Mouse (Mus musculus) embryo, embryonic 10 days (tissue): ENCODE data around the gene Donson.

ENCODE experiments used
- DNase-seq: peaks from one replicate; pipeline ENCODE4 v3.0.0-alpha.2; 2015; ENCODE audit warnings: low spot score

Donson gene

DNA sequence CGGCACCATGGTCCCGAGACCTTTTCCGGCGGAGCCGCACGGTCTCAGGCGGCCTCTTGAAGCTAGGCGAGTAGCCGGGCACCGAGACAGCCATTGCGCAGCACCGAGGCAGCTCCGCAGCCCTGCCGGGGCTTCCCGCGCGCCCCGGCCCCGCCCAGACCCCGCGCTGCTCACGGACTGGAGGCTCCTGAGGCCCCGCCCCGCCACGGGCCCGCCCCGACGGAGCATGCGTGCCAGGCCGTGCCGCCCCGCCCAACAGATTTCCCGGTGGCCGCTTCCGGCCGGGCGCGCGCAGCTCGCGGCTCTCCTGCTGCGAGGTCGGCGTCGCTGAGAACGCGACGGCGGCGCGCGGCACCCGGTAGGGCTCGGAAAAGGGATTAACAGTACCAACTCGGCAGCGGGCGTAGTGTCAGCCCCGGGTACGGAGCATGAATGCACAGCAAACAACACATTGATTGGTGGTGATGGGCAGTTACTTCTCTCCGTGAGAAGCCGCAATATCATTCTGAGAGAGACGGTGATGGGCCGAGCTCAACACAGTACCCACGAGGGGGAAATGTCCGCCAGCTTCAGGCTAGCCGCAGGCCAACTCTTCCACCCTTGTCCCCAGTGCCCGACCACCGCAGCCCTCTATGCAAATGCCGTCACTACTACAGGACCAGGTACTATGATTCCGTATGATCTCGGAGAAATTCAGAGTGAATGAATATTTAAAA is at the start of gene Donson:
TSS of gene Donson (minus strand) at position 152 of the 716 bp plus-strand sequence.
- peak; percentile 95 for DNase-seq

DNA sequence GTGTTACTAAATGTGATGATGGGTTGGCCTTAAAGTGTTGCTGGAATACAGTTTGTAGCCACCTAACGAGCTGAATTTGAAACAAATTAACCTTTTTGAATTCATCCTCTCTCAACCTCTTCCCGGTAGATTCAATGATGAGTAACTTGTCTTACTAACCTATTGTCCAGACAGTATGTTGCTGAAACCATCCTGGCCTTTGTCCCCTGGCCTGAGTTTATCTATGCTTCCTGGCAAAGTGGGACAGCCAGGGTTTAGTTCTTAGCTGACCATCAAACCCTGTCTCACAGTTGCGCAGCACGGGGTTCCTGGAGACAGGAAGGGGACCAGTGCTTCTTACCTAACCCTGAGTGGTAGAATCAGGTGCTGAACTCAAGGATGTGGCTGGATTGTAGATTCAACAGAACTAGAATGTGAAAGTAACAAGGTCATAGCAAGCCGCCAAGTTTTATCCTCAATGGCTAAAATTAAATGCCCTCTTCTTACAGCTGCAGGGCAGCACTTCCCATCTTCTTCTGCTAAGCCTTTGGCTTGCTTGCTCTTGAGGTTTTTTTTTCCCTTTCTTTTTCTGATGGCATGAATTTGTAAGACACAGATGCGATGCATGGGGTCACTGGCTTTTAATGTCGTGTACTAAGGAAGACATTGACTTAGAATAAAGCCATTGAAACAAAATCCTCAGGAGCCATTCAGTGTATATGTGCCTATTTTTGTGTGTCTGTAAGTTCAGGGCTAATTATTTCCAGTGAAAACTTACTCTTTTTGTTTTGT is 47.7 kb upstream of the Donson start:
- DNase-seq = no peak

DNA sequence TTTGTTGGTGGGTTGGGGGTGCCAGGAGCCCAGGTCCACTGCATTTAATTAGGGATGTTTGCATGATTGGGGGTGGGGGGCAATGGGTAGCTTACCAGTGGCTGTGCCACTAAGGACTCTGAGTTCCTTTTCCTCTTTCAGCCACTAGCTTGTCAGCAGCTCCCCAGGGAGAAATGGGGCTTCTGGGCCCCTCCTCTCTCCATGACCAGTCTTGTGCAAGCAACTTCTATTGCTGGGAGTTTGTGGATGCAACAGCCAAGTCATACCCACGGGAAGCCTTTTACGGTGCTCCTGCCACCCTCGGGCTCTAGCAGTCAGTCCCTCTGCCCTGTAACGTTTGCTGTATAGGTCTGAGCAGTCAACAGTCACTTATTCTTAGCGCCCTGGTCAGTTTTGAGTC is 46.2 kb upstream of the Donson start:
- no peak for DNase-seq

DNA sequence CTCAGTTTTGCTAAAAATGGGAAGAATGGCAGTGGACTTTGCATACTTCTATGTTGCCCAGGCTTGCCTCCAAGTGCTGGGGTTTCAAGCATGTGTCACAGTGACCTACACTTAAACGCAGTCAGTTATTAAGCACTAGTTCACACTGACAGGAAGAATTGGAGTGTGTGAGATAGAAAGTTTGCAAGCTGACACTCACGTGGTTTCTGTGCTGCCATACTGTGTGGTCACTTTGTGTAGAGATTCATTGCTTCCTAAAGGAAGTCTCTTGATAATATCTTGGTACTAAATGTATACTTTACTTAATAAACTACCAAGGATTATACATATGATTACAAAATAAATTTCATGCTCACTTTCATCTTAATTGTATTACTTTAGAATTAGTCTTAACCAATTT is 44.2 kb upstream of the Donson start:
- DNase-seq = no peak

DNA sequence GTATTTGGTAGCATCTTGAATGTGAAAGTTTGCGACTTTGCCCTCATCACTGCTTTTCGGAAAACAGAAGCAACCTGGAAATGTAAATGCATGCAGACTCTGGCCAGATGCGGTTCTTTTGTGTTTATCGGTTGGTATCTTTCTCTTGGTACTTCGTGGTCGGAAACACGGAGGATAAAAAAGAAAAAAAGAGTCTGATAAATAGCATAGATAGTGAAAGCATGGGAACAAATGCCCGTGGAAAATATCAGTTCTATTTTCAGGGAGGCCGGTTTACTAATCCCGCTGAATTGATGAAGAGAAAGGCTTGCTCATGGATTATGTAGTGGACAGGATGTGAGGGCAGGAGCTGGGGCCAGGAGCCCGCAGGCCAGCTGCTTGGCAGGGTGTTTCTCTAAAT is 41.9 kb upstream of the Donson start:
- DNase-seq = peak; percentile 38

DNA sequence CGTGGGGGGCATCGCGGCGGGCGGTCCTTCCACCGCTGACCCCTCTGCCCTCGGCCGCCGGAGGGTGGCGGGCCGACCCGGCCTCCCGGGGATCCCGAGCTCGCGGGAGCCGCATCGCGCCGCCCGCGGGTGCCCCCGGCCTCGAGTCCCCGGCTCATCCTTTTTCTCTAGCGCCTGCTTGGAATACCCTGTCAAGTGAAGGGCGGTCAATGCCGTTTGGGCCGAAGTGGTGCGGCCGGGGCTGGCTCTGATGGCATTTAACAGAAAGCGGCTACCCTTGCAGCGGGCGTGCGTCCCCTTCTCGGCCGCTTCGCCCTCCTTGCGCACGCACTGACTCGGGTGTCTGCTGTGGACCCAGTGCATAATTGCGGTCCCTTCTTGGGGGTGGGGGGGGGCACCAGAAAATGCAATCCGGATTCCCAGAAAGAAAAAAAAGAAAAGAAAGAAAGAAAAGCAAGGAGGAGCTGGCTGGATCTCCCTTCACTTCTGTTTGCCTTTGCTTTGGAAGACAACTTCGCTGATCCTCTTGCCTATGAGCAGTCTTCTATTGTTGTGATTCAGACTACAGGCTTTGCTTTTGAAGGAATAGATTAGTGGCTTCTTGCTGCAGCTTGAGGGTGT is 41.4 kb upstream of the Donson start:
- peak; percentile 75 for DNase-seq

DNA sequence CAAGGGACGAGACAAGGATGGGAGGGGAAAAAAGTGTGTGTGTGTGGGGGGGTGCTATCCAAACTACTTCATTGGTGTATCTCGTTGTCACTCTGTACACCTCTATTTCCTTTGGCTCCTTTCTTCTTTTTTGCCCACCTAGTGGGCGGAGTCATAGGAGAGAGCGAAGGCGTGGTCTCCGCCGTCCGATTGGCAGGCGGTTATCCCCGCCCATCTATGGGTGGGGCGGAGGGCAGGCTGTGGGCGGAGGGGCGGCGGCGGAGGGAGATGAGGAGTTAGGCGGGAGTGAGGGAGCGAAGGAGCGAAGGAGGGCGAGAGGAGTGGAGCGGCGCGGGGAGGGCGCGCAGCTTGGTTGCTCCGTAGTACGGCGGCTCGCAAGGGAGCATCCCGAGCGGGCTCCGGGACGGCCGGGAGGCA is 40.5 kb upstream of the Donson start, which contains the start of gene Itsn1:
TSS of gene Itsn1 (plus strand) at position 216 of the 417 bp plus-strand sequence.
- DNase-seq = peak; percentile 98

DNA sequence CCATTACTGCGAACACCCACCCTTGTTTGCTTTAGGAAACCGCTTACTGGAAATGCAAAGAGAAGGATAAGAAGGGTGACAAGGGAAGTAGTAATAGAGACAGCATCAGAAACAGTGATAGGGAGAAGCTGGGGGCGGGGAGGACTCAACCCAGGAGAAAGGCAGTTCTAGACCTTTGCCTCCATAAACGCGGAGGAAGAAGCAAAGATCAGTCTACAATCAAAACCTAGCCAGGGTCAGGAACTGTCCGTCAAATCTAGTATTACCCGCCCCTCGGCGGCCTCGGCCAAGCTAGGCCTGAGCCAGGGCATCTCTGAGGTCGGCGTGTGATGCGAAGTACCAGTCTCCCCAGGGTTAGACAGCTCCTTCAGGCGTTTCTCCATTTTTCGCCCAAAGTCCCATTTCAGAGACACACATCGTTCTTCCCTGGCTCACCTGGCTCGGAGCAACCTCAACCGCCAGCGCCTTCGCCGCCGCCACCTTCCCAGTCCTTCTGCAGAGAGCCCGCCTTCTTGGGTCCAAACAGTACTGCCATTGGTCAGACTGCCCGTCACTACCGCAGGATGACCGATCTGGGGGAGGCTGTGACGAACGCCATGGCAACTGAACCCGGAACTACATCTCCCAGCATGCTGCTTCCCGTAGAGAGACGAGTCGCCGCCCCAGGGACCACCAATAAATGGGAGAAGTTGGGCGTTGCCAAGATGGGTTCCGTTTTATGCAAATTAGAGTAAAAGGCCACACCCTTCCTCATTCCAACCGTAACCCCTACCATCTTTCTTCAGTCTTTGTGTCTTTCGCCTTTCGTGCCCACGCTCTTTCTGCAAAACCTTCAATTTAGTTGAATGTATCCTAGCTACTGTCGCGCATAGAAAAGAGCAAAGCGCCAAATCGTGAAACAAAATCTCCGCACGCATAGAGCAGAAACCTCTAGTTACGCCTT is 39.8 kb upstream of the Donson start, which contains the start of gene Cryzl1:
TSS of gene Cryzl1 (minus strand) at position 853 of the 943 bp plus-strand sequence.
- DNase-seq = peak; percentile 99

DNA sequence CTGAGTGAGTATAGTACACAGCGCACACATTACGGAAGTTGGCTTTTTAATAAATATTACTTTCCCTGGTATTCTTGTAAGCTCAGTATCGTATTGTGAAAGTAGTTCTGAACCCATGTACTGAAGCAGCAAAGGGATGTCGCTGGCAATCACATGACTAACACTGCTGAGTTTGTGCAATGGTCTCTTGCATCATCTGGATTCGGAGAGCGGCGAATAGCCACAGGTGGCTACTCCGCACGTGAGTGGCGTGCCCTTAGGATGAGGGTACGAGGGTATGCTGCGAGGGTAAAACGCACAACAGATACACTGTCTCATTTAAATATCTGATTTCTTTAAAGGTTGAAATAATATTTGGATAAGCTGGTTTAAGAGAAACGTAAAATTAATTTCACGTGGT is 38.9 kb upstream of the Donson start:
- DNase-seq = no peak

DNA sequence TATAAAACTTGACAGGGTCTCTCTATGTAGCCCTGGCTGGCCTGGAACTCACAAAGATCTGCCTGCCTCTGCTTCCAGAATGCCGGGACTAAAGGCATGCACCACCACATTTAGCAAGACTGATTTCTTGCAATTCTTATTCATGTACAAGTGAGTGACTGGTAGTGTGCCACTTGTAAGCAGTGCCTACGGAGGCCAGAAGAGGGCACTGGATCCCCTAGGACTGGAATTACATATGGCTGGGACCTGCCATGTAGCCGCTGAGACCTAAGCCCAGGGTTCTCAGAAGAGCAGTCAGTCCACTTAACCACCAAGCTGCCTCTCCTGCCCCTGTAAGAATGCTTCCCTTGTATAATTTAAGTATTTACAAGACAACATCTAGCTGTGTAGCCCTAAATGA is 35.7 kb upstream of the Donson start:
- peak; percentile 77 for DNase-seq

DNA sequence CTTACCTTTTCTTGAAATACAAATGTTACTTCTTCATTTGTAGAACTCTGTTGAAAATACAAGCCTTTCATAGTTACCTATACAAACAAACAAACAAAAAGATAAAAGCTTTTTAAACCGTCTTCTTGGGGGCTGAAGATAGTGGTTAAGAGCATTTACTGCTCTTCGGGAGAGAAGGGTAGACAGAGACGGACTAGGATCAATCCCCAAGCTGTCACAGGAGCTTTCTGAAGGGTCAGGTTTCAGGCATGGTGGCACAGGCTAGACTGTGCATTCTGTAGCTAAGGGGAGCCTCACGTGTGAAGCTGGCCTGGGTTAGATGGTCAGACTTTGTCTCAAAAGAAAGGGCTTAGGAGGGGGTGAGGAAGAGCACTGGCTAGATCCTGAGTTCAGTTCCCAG is 28.8 kb upstream of the Donson start:
- no peak for DNase-seq

DNA sequence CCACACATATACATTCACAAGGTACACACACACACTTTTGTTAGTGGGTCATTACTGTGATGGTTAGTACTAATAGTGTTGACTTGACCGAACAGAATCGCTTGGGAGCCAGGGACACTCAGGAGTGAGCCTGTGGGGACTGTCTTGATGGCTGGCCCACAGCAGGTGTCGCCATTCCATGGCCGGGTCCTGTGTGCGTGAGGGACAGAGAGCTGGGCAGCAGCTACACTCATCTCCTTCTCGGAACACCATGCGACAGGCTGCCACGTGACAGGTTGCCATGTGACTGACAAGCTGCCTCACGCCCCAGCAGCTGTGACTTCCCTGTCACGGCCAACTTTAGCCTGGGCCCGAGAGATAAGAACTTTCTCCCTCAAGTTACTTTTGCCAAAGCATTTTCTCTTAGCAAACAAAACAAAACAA is 28.4 kb upstream of the Donson start:
- peak; percentile 52 for DNase-seq

DNA sequence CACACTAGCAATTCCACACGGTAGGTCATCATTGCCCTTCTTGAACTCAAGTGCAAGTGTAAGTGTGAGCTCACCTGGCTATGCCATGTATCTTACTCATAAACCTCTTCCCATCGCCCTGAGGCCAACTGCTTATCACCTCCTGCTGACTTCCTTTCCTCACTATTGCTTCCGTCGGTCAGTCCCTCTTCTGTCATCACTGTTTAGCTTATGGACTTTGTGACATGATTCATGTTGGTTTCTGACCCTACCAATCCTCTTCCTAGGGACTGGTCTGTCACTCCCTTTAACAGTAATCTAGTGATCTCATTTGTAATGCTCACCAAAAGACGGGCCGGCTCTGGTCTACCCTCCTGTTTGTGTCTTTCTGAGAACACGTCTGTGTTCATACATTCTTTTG is 21.7 kb upstream of the Donson start:
- no peak for DNase-seq

DNA sequence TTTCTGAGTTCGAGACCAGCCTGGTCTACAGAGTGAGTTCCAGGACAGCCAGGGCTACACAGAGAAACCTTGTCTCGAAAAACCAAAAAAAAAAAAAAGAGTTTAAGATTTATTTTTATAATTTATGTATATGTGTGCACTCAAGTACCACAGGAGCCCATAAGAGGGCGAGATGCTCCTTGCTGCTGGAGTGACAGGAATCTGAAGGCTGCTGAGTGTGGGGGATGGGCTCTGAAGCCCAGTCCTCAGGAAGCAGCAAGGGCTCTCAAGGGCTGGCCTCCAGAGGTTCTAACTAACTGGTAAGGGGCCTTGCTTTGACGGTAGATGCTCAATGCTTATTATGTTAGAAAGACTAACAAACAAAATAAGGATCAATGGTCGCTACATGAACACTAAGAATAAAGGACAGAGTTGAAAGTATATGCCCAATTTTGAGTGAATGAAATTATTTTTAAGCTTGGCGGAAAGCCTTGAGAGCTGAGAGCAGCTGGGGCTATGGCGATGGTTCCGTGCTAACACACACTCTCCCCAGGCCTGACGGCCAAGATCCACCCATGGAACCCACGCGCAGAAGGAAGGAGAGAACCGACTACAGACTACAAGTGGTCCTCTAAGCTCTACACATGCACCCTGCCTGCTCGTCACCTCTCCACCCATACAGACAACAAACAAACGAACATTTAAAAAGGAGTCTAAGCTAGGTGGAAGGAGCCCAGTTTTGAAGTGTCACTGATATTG is 16.2 kb upstream of the Donson start:
- peak; percentile 40 for DNase-seq

DNA sequence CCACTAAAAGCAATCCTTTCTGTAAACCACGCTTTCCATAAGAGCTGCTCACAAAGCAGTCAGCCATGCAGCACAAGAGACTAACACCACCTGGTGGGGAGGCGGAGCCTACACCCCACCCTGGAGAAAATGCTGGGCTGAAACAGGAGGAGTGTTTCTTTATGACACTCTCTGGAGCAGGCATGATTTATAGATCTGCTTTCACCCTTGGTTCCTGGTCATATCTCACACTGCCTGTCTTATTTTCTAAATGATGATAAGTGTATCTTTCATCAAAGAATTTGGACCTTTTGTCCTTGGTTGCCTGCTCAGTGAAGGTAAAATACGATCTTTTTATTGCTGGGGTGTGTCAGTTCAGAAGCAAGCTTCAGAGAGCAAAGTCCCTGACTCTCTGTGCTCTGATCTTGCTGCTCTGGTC is 14.2 kb upstream of the Donson start:
- DNase-seq = no peak

DNA sequence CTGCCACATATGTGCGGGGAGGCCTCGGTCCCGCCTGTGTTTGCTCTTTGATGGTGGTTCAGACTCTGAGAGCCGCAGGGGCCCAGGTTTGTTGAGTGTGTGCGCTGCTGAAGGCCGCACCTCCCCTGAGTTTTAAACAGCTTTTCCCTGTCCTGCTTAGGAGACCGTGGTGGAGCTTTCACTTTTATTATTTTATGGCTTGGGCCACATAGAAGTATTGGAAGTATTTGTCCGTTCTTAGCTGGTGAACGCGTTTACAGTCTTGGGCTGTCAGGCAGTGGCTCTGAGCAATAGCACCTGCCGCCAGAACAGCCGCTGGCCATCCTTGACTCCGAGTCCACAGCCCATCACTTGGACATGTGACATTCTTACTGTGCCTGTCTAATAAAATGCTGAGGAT is 13.3 kb upstream of the Donson start:
- no peak for DNase-seq

DNA sequence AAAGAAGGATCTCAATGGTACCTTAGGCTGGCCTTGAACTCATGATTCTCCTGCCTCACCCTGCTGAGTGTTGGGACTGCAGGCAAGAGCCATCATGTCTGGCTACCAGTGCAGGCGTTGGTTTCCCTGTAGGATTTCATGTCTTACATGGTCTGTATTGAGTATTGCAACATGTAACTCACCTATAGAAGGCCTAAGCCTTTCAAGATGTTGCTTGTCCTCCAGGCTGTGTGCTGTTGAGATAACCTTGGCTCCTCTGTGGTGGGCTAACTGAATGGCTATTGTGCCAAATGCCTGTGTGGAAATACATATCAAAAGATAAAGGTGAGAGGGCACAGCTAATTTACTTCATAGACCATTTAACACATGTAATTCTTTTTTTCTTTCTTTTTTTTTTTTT is 10.4 kb upstream of the Donson start:
- no peak for DNase-seq

DNA sequence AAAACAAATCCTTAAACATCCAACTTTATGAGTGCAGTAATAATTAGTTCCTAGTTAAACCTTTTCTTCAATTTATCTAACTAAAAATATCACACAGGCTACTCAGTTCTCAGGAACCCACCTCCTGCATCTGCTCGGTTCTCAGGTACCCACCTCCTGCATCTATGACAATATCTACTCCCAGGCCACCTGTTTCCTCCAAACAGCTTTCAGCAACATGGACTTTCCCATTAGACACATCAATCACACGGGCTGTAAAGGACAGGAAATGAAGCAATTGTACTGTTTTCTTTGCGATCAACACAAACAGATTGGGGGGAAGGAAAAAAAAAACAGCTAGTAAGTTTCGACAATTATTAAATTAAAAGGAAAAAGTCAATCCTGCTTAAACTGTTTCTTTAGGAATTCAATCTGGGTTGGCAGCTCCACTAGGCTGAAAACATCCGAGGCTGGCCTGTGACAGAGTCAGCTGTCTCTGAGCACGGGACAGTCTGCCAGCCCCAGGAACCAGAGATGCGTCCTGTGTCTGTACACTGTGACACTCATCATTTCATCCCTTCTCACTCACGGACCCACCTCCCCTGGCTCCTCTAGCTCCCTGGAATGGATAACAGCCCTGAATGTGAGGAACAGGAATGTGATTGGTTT is 6.7 kb upstream of the Donson start:
- DNase-seq = no peak

DNA sequence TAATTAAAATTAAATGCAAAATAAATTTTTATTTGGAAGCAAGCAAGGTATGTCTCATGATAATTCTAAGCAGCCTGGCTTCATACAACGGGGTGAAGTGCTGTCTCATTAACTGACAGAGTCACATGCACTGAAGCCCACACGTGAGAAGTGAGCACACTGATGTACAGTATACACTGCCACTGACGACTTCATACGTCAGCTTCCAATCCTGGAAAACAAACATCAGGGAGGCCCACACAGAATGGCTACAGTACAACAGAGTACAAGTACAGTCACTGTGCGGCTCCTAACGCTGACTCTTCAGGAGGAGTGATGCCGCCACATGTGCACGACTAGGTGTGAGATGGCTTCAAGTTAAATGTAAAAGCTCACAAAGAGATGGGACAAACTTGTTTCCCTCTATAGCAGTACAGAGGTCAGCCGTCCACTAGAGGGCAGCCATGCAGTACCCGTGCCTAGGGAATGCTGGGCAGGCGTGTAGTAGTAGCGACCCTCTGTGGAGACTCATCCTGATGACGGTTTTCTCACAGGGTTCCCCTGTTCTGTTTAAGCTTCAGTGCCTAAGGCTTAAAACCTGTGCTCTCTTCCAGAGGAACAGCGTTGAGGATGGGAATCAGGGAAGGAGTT is 6.0 kb upstream of the Donson start:
- peak; percentile 93 for DNase-seq

DNA sequence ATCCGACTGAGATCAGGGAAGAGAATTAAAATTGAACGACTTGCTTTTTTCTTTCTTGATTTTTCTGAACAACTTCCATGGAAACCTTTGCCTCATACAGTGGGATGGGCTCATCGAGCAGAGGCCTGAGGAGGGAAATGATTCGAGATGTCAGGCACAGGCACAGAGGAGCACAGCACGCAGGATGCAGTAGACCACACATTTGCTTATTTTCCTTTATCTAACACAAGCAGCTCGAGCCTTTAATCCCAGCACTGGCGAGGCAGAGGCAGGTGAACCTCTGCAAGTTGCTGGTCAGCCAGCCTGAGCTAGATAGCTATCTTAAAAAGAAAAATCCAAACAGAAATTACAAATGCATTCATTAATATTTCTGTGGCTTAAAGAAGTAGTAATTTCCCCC is 1.2 kb upstream of the Donson start:
- DNase-seq = no peak
